Mouse (Mus musculus) cerebellum, postnatal 4 days (tissue): ENCODE measurements around the gene Mylk.

Experiments used
- DNase-seq, 2 experiments: peaks; one replicate each; pipeline ENCODE4 v3.0.0; 2022; ENCODE audit warnings: low spot score in 2 of 2, mixed read lengths in 1 of 2

Gene Mylk

DNA sequence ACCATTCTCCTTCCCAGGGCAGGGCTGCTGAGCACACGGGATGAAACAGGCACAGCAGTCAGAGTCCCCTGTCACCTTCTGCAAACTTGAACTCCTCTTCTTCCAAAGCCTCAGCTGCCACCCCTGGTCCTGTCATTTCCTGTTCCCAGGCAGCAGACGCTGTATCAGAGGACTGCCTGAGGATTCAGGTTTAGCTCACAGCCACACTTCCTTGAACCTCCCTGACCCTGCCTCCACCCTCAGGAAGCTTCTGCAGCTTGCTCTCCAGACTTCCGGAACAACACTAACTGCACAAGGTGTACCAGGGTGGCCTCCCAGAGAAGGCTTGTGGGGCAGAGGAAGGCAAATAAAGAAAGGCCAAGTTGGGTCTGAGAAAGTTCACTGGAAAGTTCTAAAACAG is 102.6 kb downstream of the Mylk start:
- DNase-seq: no peak

DNA sequence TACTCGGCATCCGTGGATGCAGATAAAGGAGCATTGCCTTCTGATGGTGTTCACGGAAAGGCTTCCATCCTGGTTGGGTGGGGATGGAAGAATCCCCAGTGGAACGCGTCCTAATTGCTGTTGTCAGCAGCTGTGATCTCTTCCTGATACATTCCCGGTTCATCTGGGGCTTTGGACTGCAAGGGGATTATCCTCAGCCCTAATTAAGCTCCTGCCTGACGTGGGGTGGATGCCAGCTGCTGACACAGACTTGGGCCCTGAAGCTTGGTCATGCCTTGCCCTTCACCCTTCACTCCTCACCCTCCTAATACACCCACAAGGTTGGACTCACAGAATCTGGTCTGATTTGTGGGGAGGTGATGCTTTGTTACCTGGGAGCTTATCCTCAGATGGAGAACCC is 109.1 kb downstream of the Mylk start:
- no peak for DNase-seq

DNA sequence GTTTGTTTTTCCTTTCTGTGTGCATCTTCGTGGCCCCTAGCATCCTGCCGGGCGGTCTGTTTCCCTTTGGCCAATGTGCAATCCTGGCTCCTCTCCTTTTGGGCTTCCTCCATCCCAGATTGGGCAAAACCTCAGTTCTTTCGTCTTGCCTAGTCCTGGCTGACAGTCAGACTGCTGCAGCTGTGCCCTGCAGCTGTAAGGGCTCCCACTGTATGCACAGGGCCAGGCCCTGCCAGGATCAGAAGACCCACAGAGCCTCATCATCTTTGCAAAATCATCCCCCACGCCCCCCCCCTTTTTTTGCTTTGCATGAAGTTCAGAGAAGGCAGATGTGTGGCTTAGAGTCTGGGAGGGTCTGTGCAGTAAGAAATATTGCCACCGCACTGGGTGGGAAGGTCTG is 110.1 kb downstream of the Mylk start:
- DNase-seq: no peak

DNA sequence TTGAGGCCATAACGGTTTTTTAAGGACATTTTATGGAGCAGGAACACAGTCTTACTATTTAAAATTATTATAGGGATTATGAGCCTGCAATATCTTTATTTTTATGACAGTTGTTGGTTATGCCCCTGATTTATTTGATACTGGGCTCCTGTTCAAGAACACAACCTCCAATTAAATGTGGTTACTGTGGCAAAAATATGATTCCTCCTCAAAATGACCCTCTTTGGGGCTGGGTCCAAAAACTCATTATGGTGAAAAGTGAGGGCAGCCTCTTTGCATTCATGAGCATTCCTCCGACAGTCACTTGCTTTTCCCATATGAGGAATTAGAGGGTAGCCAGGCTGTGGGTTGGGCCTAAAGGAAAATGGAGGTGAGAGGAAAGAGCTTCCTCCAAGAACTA is 110.7 kb downstream of the Mylk start:
- DNase-seq: no peak

GRCm38 (mm10) chr16:34857631-34858030 is 112.6 kb downstream of the Mylk start:
- DNase-seq: no peak

DNA sequence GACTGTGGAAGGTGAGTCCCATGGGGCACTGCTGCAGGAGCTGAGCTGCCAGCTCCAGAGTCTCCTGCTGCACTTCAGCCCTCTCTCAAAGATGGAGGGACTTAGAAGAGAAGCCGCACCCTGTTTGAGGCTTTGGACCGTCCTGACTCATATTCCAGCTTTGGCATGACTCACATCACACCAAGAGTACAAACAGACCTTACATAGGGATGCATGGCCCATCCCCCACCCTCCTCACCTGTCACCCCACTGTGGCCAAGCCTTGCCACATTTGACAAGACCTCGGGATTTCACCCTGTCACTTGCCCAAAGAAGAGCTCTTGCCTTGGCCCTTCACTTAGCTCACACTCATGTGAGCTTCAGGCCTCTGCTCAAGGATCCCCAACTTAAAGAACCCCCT is 115.8 kb downstream of the Mylk start:
- DNase-seq: no peak

DNA sequence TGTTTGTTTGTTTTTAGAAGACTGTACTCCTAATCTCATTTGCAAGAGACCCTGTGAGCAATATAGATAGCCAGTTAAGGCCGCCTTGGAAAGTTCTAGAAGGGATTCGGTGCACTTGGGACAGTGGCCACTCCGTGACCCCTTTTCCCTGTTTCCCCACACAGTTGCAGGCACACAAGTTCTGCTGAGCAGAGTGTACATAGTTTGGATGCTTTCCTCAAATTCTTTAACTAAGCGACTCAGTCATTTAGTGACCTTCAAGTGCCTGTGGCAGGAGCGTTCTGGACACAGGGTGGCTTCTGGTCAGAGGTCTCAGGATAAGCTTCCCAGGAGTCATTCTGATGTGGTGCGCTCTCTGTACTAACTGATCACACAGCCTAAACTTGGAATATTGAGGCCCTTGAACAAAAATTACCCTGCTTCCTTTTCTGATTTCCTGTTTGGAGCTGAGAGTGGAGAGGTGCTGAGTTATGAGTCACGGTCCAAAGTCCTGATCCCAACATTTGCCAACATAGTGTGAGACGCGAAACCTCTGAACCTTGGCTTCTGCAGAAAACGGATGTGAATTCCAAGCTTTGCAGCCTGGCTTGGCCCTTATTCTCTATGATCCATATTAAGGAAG is 116.8 kb downstream of the Mylk start:
- DNase-seq: no peak

DNA sequence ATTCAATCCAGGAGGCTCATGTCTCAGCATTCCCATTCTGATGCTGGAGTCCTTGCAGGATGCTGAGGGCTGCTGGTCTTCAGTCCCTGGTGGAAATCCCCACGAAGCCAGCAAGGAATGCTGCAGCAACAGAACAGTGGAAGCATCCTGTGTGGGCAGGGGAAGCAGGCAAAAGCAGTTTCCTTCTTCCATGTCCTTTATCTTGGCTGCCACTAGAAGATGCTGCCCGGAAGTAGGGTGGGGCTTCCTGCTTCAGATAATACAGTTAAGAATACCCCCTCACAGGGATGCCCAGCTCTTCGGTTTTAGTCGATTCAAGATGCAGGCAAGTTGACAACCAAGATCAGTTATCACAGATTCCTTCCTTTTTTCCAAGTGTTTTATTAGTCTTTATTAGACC is 120.4 kb downstream of the Mylk start:
- no peak for DNase-seq

DNA sequence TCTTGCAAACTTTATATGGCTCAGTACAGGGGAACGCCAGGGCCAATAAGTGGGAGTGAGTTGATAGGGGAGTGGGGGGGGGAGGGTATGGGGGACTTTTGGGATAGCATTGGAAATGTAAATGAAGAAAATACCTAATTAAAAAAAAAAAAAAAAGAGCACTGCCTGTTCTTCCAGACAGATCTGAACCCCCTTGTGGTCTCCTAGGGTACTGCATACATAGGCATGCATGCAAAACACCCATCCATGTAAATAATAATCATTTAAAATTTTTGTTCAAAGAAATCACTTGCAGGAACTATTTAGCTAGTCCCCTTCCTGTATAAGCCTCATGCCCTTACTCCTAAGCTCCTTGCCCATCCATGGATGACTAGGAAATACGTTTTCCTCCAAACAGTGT is 122.2 kb downstream of the Mylk start:
- no peak for DNase-seq

DNA sequence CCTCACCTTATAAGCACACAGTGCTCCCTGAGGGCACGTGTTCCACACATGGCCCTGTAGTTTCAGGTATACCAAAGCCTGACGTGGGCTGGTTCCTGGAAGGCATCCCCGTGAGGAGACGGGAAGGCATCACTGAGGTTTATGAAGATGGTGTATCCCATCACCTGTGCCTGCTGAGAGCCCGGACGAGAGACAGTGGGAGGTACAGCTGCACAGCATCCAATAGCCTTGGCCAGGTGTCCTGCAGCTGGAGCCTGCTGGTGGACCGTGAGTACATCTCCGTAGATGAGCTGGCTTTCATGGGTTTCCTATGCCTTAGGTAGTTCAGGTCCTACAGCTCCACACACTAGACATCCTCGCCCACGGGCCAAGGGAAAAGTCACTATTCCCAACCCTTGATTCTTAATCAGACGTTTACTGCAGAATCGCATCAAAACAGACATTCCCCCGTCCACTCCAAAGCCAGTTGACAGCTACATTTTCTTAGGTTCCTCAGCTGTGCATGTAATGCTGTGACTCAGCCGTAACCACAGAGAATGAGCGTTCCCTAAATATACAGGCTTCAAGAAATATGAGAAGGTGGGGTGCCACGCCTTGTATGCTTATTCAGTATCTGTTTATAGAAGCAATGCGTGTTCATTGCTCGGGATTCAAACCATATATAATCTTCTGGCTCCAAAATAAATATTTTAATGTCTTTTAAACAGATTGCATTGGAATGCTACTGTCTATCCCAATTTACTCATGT is 135.2 kb downstream of the Mylk start:
- no peak for DNase-seq

DNA sequence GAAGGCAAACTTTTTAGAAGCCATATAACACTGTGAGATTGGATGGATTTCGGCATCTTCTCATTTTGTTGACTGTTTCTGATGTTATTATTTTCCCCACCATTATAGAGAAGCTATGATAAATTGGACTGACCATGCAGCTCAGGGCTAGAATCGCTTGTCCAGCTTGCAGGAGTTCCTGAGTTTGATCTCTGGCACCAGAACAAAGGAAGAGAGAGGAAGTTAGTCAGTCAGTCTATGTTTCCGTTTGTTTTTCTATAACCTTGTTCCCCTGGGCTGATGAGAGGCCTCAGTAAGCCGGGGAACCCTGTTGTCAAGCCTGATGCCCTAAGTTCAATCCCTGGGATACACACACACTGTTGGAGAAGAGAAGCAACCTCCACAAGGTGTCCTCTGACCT is 135.8 kb downstream of the Mylk start:
- DNase-seq: no peak

- no peak for DNase-seq
Measured at GRCm38 (mm10) chr16:34887037-34887436, 142.0 kb downstream of the Mylk start.

DNA sequence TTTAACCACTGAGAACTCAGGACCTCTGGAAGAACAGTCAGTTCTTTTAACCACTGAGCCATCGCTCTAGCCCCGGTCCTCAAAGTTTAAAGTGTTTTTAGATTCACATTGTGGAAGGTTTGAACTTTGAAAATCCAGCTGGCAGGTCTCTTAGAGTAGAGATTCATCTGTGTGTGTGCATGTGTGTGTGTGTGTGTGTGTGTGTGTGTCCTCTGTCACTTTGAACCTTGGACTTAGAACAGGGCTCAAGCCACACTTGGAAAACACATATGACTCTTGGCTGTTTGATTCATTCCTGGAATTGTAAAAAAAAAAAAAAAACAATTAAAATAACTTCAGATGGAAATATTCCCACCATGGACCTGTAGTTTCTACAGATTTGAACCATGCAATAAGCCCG is 149.0 kb downstream of the Mylk start:
- no peak for DNase-seq

GRCm38 (mm10) chr16:34895916-34896315 is 150.9 kb downstream of the Mylk start:
- no peak for DNase-seq

- no peak for DNase-seq
Measured at GRCm38 (mm10) chr16:34896996-34897395, 152.0 kb downstream of the Mylk start.

- no peak for DNase-seq
Measured at GRCm38 (mm10) chr16:34898057-34898789, 153.2 kb downstream of the Mylk start.

DNA sequence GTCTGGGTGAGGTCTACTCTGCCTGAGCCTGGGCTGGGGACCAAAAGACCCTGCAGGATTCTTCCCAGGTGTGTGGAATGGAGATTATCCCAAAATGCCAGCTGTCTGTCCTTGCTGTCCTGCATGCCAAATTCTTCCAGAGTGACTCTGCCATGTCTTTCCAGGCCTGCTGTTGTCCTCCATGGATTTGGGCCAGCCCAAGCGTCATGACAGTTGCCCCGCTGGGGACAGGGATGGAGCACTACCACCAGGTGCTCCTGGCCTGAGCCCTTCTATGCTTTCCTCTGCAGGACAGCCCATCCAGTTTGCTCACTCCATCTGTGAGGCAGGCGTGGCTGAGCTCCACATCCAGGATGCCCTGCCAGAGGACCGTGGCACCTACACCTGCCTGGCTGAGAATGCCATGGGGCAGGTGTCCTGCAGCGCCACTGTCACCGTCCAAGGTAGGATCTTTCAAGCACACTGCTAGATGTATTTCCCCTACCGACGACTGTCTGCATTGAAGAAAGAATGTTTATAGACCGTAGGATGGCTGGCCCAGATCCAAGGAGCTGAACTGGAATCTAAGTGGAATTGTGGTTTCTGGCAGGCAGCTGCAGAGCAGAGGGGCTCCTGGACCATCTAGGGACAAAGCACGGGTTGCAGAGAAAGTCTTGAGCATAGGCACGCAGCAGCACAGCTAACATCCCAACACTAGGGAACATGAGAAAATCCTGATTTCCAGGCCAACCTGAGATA is 154.2 kb downstream of the Mylk start:
- peak in 1 of 2 experiments; percentile 44 for DNase-seq

- no peak for DNase-seq
Measured at GRCm38 (mm10) chr16:34899997-34900396, 155.0 kb downstream of the Mylk start.

- DNase-seq: no peak
Measured at GRCm38 (mm10) chr16:34900471-34900870, 155.5 kb downstream of the Mylk start.

DNA sequence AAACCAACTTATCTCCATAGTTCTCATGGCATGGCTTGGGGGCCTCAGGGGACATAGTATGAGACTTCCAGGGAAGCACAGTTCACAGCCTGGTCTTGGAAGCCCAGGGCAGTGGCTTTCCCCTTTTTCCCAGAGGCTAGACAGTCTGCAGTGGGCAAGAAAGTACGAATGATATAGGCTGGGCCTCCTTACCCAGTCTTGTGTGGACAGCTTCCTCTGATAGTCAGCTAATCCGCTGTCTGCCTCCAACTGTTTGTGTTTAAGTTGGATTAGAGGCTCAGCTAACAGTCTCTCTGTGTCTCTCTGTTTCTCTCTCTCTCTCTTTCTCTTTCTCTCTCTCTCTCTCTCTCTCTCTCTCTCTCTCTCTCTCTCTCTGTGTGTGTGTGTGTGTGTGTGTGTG is 156.0 kb downstream of the Mylk start:
- no peak for DNase-seq

- peak in 1 of 2 experiments; percentile 26 for DNase-seq
Measured at GRCm38 (mm10) chr16:34901611-34902293, 156.7 kb downstream of the Mylk start.

DNA sequence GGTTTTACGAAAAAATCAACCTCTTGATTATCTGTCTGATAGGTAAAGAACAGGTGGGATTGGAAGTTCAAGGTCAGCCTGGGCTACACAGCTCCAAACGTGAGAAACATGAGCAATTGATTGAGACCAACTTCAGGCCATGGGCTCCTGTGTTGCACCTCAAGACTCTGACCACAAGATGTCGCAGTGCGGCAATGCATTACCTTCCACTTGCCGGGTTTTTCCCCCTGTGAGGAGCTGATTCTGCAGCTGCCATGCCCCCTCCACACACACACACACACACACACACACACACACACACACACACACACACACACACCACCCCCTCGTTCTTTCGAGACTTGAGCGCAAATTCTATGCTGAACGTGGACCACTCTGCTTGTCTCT is 157.3 kb downstream of the Mylk start:
- peak; percentile 74 to 77 for DNase-seq
